Mouse (Mus musculus) embryonic fibroblast, embryonic 13.5 days (primary cell): ENCODE measurements around the gene Slc5a10. TPM values are rescaled to one million over a fixed set of nuclear protein-coding genes. Genes with fewer than 3 reads are reported as not detected.

Experiments used
- H3K27ac ChIP-seq: 2 replicates; pipeline ENCODE4 v1.5.1; 2012; ENCODE audit warnings: low read length, control low read depth, inconsistent platforms; ENCODE audit not compliant: insufficient read depth
- H3K4me1 ChIP-seq: 2 replicates; pipeline ENCODE4 v1.6.1; 2011; ENCODE audit warnings: low read length; ENCODE audit not compliant: control insufficient read depth, insufficient read depth
- H3K4me3 ChIP-seq: 2 replicates; pipeline ENCODE4 v1.5.1; 2011; ENCODE audit warnings: mild to moderate bottlenecking, control low read depth, low read length; ENCODE audit not compliant: insufficient read depth
- CTCF ChIP-seq: IDR thresholded peaks from 2 replicates; pipeline ENCODE4 v1.5.1; 2011; ENCODE audit warnings: mild to moderate bottlenecking, control low read depth, low read length, moderate library complexity, borderline replicate concordance; ENCODE audit not compliant: insufficient read depth
- POLR2A ChIP-seq: IDR thresholded peaks from 2 replicates; pipeline ENCODE4 v1.6.1; 2011; ENCODE audit warnings: low read depth, mild to moderate bottlenecking, control low read depth, low read length, moderate library complexity
- polyA plus RNA-seq: library from polyadenylated mRNA; stranded (reverse); fragments of >200 nt; gene quantifications from 2 replicates; pipeline ENCODE4 v1.2.4, GENCODE M21; 2011; ENCODE audit warnings: low read depth; ENCODE audit not compliant: missing spikeins, insufficient read length

Slc5a10 gene
- polyA plus RNA-seq, 1 experiment = not detected

GRCm38 (mm10) chr11:61626509-61626908 is 94.1 kb downstream of the Slc5a10 start:
- TF ChIP-seq POLR2A (no peak), CTCF (no peak)
- Histone ChIP-seq H3K4me1 (no peaks in the 10 kb centered on the region), H3K4me3 (no peak overlapping the region), H3K27ac (no peak overlapping the region)

GRCm38 (mm10) chr11:61625136-61625535 is 95.5 kb downstream of the Slc5a10 start:
- Histone ChIP-seq H3K27ac (no peak overlapping the region), H3K4me1 (no peaks in the 10 kb centered on the region), H3K4me3 (no peak overlapping the region)
- no peak for TF ChIP-seq CTCF
- no peak for TF ChIP-seq POLR2A

Other genes with a start within 250 kb of the Slc5a10 start
- 140 and 530 TPM in 2 replicates for gene Mfap4, start 235.4 kb downstream of the Slc5a10 start, polyA plus RNA-seq
- 28.3 and 35.6 TPM in 2 replicates for gene Mapk7, start 226.4 kb downstream of the Slc5a10 start, polyA plus RNA-seq
- 18.4 and 23.8 TPM in 2 replicates for gene B9d1, start 215.7 kb downstream of the Slc5a10 start, polyA plus RNA-seq
- 34.8 and 35.6 TPM in 2 replicates for gene Epn2, start 141.1 kb downstream of the Slc5a10 start, polyA plus RNA-seq
- gene Grap, start 67.6 kb downstream of the Slc5a10 start, polyA plus RNA-seq = 0.30 and 0.32 TPM in 2 replicates
- 0.46 and 0.60 TPM in 2 replicates for gene Fam83g, start 36.7 kb downstream of the Slc5a10 start, polyA plus RNA-seq
- gene Prpsap2, start 41.3 kb upstream of the Slc5a10 start, polyA plus RNA-seq = 17.6 and 23.3 TPM in 2 replicates
- gene Ulk2, start 134.2 kb upstream of the Slc5a10 start, polyA plus RNA-seq = 36.0 and 46.1 TPM in 2 replicates
- gene Akap10, start 209.4 kb upstream of the Slc5a10 start, polyA plus RNA-seq = 17.6 and 20.0 TPM in 2 replicates
- gene Specc1, start 235.9 kb upstream of the Slc5a10 start, polyA plus RNA-seq = 47.3 and 93.9 TPM in 2 replicates